ENCODE assay signal across 8 mouse cellular contexts in the genomic region with DNA sequence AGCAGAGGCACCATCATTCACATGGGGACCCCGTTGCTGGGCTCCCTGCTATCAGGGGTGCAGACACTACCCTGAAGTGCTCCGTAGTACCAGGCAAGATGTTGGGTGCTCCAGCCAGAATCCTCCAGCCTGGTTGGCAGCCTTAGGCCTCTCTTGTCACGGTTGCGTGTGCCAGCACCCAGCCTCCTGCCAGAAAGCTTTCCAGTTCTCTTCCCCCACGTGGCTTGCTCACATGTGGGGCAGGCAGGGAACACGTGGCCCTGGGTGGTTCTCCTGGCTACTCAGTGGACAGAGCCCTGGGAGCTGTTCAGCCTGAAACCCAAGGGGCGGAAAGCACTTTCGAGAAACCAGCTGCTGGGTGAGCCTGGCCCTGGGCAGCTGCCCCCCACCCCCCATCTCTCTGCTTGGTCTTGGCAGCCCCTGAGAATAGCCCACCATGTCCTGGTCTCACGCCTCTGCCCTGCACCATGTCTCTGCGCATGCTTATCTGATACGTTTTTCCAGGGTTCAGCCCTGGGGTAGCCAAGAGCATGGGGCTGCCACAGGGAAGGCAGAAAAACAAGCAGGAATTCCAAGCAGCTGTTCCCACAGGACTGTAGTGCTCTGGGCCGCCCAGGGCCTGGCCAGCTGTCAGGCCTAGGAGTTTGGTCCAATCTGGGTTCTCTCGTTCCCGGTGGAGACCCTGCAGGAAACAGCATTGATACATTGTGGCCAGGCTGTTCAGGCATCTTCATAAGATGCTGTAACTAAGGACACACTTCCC. TPM values are rescaled to one million over a fixed set of nuclear protein-coding genes. Genes with fewer than 3 reads are reported as not detected.
DNase-seq lines count a peak whose midpoint lies in the region; ATAC-seq lines count a peak whose summit lies in the region.

No protein-coding gene starts in this region.

- intact Hi-C loops in left cerebral cortex, postnatal 36 days (cut with DNase I): no loop called here

- ATAC-seq in megakaryocyte-erythroid progenitor cell, adult 5-6 weeks (replicated peaks; ENCODE audit: low FRiP score, low TSS enrichment, poor library complexity, severe bottlenecking): no peak

- DNase-seq in adrenal gland, adult (ENCODE audit: inconsistent age in 2 of 2, low spot score in 1 of 2): peak; percentile 84 to 92
- DNase-seq in adrenal gland, postnatal 4 days (ENCODE audit: low spot score in 2 of 2): no peak
- DNase-seq in cerebellum, postnatal 14 days: peak; percentile 90 to 94
- peak; percentile 93 for DNase-seq in gastrocnemius, postnatal 25 days
- peak; percentile 97 to 98 for DNase-seq in kidney, adult 8-10 months
- peak; percentile 85 to 86 for DNase-seq in left cerebral cortex, postnatal 36 days (ENCODE audit: low spot score in 2 of 2)
- DNase-seq in right cerebral cortex, postnatal 10 days (ENCODE audit: low spot score in 2 of 2): peak; percentile 92 to 93

RNA-seq across cellular contexts. Expression of gene Crispld2, which starts 54.2 kb away (rescaled TPM):
- 10 to 100 TPM in 1 of 2 experiments, 1 to 10 TPM in 1; 9.9 to 11.7 TPM for total RNA-seq in adrenal gland, postnatal 4 days (2021)
- 1 to 10 TPM; 5.2 to 8.3 TPM for total RNA-seq in gastrocnemius, postnatal 25 days (2021)
- 1 to 10 TPM; 1.9 to 2.8 TPM for total RNA-seq in left cerebral cortex, postnatal 36 days (2021)
- 0.47 TPM in 1 of 2 replicates, not detected in the other for total RNA-seq in megakaryocyte-erythroid progenitor cell, adult 5-6 weeks (2014; fragmentation: Nextera tagmentation)
- not detected in 2 replicates for total RNA-seq in megakaryocyte-erythroid progenitor cell, adult 5-6 weeks (2017)

RNA-seq across cellular contexts. Expression of gene Zdhhc7, which starts 54.8 kb away (rescaled TPM):
- 10 to 100 TPM; 46.4 to 48.9 TPM for total RNA-seq in adrenal gland, postnatal 4 days (2021)
- total RNA-seq in gastrocnemius, postnatal 25 days (2021): 10 to 100 TPM; 24.9 to 26.2 TPM
- total RNA-seq in left cerebral cortex, postnatal 36 days (2021): 10 to 100 TPM; 31.0 to 36.0 TPM
- total RNA-seq in megakaryocyte-erythroid progenitor cell, adult 5-6 weeks (2014; fragmentation: Nextera tagmentation): 27.4 and 30.4 TPM in 2 replicates
- total RNA-seq in megakaryocyte-erythroid progenitor cell, adult 5-6 weeks (2017): 9.2 and 12.9 TPM in 2 replicates

Comparison
In these comparisons a context has a peak if more than half of its experiments do, and no peak if none do; other contexts are left out.
1. DNase-seq: peak in adrenal gland, adult (2 of 2), cerebellum, postnatal 14 days (2 of 2), gastrocnemius, postnatal 25 days (single experiment), kidney, adult 8-10 months (2 of 2), left cerebral cortex, postnatal 36 days (2 of 2) and right cerebral cortex, postnatal 10 days (2 of 2); none in adrenal gland, postnatal 4 days (0 of 2).